Mouse (Mus musculus) limb, embryonic 12.5 days (tissue): ENCODE measurements around the gene Rars. TPM values are rescaled to one million over a fixed set of nuclear protein-coding genes. Genes with fewer than 3 reads are reported as not detected.
"Not testable (repeated sequence)": the region's sequence is repeated elsewhere in the genome, so short reads cannot be mapped to it uniquely, and the experiment has no call there.

Source experiments
- ATAC-seq: fragments of 200-750 bp; cut with Nextera tagmentation; 2 replicates; pipeline ENCODE4 v1.8.0; 2017; ENCODE audit warnings: low read depth, moderate TSS enrichment; ENCODE audit not compliant: insufficient number of reproducible peaks, insufficient read depth, low FRiP score, low TSS enrichment
- H3K27ac ChIP-seq: fragments of 300-500 bp; sonication (generic); 2 replicates; pipeline ENCODE4 v1.5.1; 2016; ENCODE audit warnings: mild to moderate bottlenecking, moderate library complexity
- H3K27me3 ChIP-seq: fragments of 300-500 bp; sonication (generic); 2 replicates; pipeline ENCODE4 v1.6.1; 2016; ENCODE audit warnings: mild to moderate bottlenecking, moderate library complexity
- H3K36me3 ChIP-seq: fragments of 300-500 bp; sonication (generic); 2 replicates; pipeline ENCODE4 v1.6.1; 2016; ENCODE audit warnings: mild to moderate bottlenecking, moderate library complexity
- H3K4me1 ChIP-seq: fragments of 300-500 bp; sonication (generic); replicated peaks from 2 replicates; pipeline ENCODE4 v1.6.1; 2016
- H3K4me2 ChIP-seq: fragments of 300-500 bp; sonication (generic); 2 replicates; pipeline ENCODE4 v1.6.1; 2016; ENCODE audit warnings: mild to moderate bottlenecking, moderate library complexity
- H3K4me3 ChIP-seq: fragments of 300-500 bp; sonication (generic); replicated peaks from 2 replicates; pipeline ENCODE4 v1.5.1; 2016; ENCODE audit warnings: mild to moderate bottlenecking
- H3K9ac ChIP-seq: fragments of 300-500 bp; sonication (generic); replicated peaks from 2 replicates; pipeline ENCODE4 v1.6.1; 2016; ENCODE audit warnings: mild to moderate bottlenecking, moderate library complexity
- H3K9me3 ChIP-seq: fragments of 300-500 bp; sonication (generic); 2 replicates; pipeline ENCODE4 v1.6.1; 2016; ENCODE audit warnings: mild to moderate bottlenecking, moderate library complexity
- WGBS: fragments of 180-500 bp; shearing (Covaris S2); methylation state at CpG from one replicate; pipeline ENCODE4 v1.1.7; 2016; 5-methylcytosine and 5-hydroxymethylcytosine counted together
- polyA plus RNA-seq: library from polyadenylated mRNA; unstranded; fragments of >200 nt; fragmentation: Nextera tagmentation; extraction: Ambion mirVana; gene quantifications from 2 replicates; pipeline ENCODE4 v1.2.1, GENCODE M21; 2016

Rars gene
- polyA plus RNA-seq, 1 experiment from 2014 or later: 84.0 TPM

- peaks cover 6% of the 10 kb centered on the region; the same call in 1 of the 2 replicates for H3K4me1 ChIP-seq
- no peak overlapping the region for H3K4me2 ChIP-seq
- WGBS: 54% methylated on average over 11 of the region's 11 CpGs
- no peak overlapping the region for H3K9ac ChIP-seq
- no peaks in the 10 kb centered on the region for H3K36me3 ChIP-seq
- no peak overlapping the region for H3K4me3 ChIP-seq
- no peaks in the 10 kb centered on the region for H3K27me3 ChIP-seq
- no peak overlapping the region for H3K27ac ChIP-seq
- H3K9me3 ChIP-seq: no peaks in the 10 kb centered on the region
- ATAC-seq: no peak
These were observed 22.2 kb upstream of the Rars start for GRCm38 (mm10) chr11:35856359-35857040.

GRCm38 (mm10) chr11:35855567-35855966 is 21.3 kb upstream of the Rars start:
- Histone ChIP-seq H3K4me2 (no peak overlapping the region), H3K27ac (no peak overlapping the region), H3K27me3 (no peaks in the 10 kb centered on the region), H3K36me3 (no peaks in the 10 kb centered on the region), H3K9me3 (no peaks in the 10 kb centered on the region), H3K9ac (no peak overlapping the region), H3K4me3 (no peak overlapping the region), H3K4me1 (peaks cover 6% of the 10 kb centered on the region; the same call in 1 of the 2 replicates)
- ATAC-seq: no peak
- 89% methylated on average over 7 of the region's 9 CpGs for WGBS

GRCm38 (mm10) chr11:35854941-35855340 is 20.6 kb upstream of the Rars start:
- H3K9ac ChIP-seq: no peak overlapping the region
- no peaks in the 10 kb centered on the region for H3K9me3 ChIP-seq
- H3K27ac ChIP-seq: no peak overlapping the region
- no peaks in the 10 kb centered on the region for H3K27me3 ChIP-seq
- peaks cover 6% of the 10 kb centered on the region; the same call in 1 of the 2 replicates for H3K4me1 ChIP-seq
- no peaks in the 10 kb centered on the region for H3K36me3 ChIP-seq
- no peak for ATAC-seq
- no peak overlapping the region for H3K4me2 ChIP-seq
- WGBS: 86% methylated on average over 5 of the region's 5 CpGs
- no peak overlapping the region for H3K4me3 ChIP-seq

GRCm38 (mm10) chr11:35853651-35854050 is 19.3 kb upstream of the Rars start:
- Histone ChIP-seq H3K27ac (no peak overlapping the region), H3K9ac (no peak overlapping the region), H3K9me3 (no peaks in the 10 kb centered on the region), H3K4me2 (no peak overlapping the region), H3K36me3 (no peaks in the 10 kb centered on the region), H3K4me3 (no peak overlapping the region), H3K4me1 (peaks cover 6% of the 10 kb centered on the region; the same call in 1 of the 2 replicates), H3K27me3 (no peaks in the 10 kb centered on the region)
- WGBS: 90% methylated on average over 4 of the region's 4 CpGs
- ATAC-seq: no peak

- 54% methylated on average over 4 of the region's 4 CpGs for WGBS
- H3K36me3 ChIP-seq: no peaks in the 10 kb centered on the region
- no peak for ATAC-seq
These were observed 18.4 kb upstream of the Rars start for GRCm38 (mm10) chr11:35852731-35853130.

GRCm38 (mm10) chr11:35844299-35844698 is 10.0 kb upstream of the Rars start:
- 87% methylated on average over 9 of the region's 9 CpGs for WGBS
- no peaks in the 10 kb centered on the region for H3K9me3 ChIP-seq
- no peaks in the 10 kb centered on the region for H3K27me3 ChIP-seq
- H3K36me3 ChIP-seq: no peaks in the 10 kb centered on the region
- H3K27ac ChIP-seq: no peak overlapping the region
- H3K4me2 ChIP-seq: no peak overlapping the region
- H3K4me3 ChIP-seq: no peak overlapping the region
- H3K9ac ChIP-seq: no peak overlapping the region
- no peaks in the 10 kb centered on the region for H3K4me1 ChIP-seq
- no peak for ATAC-seq

More at GRCm38 (mm10) chr11:35852731-35853130, 18.4 kb upstream of the Rars start:
- Histone ChIP-seq H3K4me1 (peaks cover 6% of the 10 kb centered on the region; the same call in 1 of the 2 replicates), H3K9me3 (no peaks in the 10 kb centered on the region), H3K4me3 (no peak overlapping the region), H3K27ac (no peak overlapping the region), H3K27me3 (no peaks in the 10 kb centered on the region), H3K4me2 (no peak overlapping the region), H3K9ac (no peak overlapping the region)

- not testable (repeated sequence) for H3K4me1 ChIP-seq, H3K4me3 ChIP-seq, H3K36me3 ChIP-seq, H3K9me3 ChIP-seq, ATAC-seq, H3K27ac ChIP-seq, H3K9ac ChIP-seq, H3K27me3 ChIP-seq, H3K4me2 ChIP-seq
- WGBS: 84% methylated on average over 4 of the region's 4 CpGs
These were observed 8.3 kb upstream of the Rars start for GRCm38 (mm10) chr11:35842560-35842959.

GRCm38 (mm10) chr11:35841738-35842325 is 7.5 kb upstream of the Rars start:
- Histone ChIP-seq H3K9me3 (no peaks in the 10 kb centered on the region), H3K4me3 (no peak overlapping the region), H3K27ac (no peak overlapping the region), H3K27me3 (no peaks in the 10 kb centered on the region), H3K36me3 (no peaks in the 10 kb centered on the region), H3K4me1 (0 out of 2 replicates have a peak, but pooled peaks cover 3% of the 10 kb centered on the region), H3K4me2 (no peak overlapping the region), H3K9ac (no peak overlapping the region)
- WGBS: 89% methylated on average over 21 of the region's 21 CpGs
- no peak for ATAC-seq

- not testable (repeated sequence) for H3K36me3 ChIP-seq, H3K9ac ChIP-seq, H3K4me2 ChIP-seq, H3K9me3 ChIP-seq, H3K27ac ChIP-seq, H3K4me3 ChIP-seq, H3K27me3 ChIP-seq, H3K4me1 ChIP-seq, ATAC-seq
- 85% methylated on average over 4 of the region's 4 CpGs for WGBS
These were observed 6.5 kb upstream of the Rars start for GRCm38 (mm10) chr11:35840806-35841205.

- Histone ChIP-seq H3K36me3 (no peaks in the 10 kb centered on the region), H3K9me3 (no peaks in the 10 kb centered on the region), H3K27me3 (no peaks in the 10 kb centered on the region), H3K9ac (no peak overlapping the region), H3K4me2 (no peak overlapping the region), H3K27ac (no peak overlapping the region), H3K4me1 (0 out of 2 replicates have a peak, but pooled peaks cover 3% of the 10 kb centered on the region), H3K4me3 (no peak overlapping the region)
- ATAC-seq: no peak
- 80% methylated on average over 7 of the region's 7 CpGs for WGBS
These were observed 6.0 kb upstream of the Rars start for GRCm38 (mm10) chr11:35840282-35840681.

- no peaks in the 10 kb centered on the region for H3K27me3 ChIP-seq
- 20% methylated on average over 28 of the region's 28 CpGs for WGBS
- ATAC-seq: peak; percentile 82
- no peaks in the 10 kb centered on the region for H3K36me3 ChIP-seq
- 0 out of 2 replicates have a peak overlapping the region, but pooled peaks have one; percentile 34 for H3K9ac ChIP-seq
- peaks cover 4% of the 10 kb centered on the region for H3K4me1 ChIP-seq
- peak overlapping the region; percentile 35 for H3K4me3 ChIP-seq
- no peak overlapping the region for H3K27ac ChIP-seq
- H3K4me2 ChIP-seq: peak overlapping the region; percentile 59
- no peaks in the 10 kb centered on the region for H3K9me3 ChIP-seq
These were observed 4.3 kb upstream of the Rars start for GRCm38 (mm10) chr11:35838345-35839338.
